Mouse (Mus musculus) bone marrow, adult 2 months (tissue): ENCODE data around the gene Ice1.

Source experiments
- CTCF ChIP-seq: fragments of 200-500 bp; IDR thresholded peaks from 2 replicates; pipeline ENCODE4 v1.5.1; 2011; ENCODE audit warnings: low read length, control low read depth; ENCODE audit not compliant: control insufficient read depth, insufficient read depth
- POLR2A ChIP-seq: fragments of 200-500 bp; IDR thresholded peaks from 2 replicates; pipeline ENCODE4 v1.6.1; 2011; ENCODE audit warnings: low read depth, mild to moderate bottlenecking, control low read depth, low read length, borderline replicate concordance; ENCODE audit not compliant: control insufficient read depth

GRCm38 (mm10) chr13:70612837-70613236 lies 24.6 kb downstream of the Ice1 start:
- no peak for TF ChIP-seq CTCF
- no peak for TF ChIP-seq POLR2A
